Mouse (Mus musculus) bone marrow, adult 2 months (tissue): ENCODE measurements around the gene Rpl28.

ENCODE experiments used
- CTCF ChIP-seq: fragments of 200-500 bp; IDR thresholded peaks from 2 replicates; pipeline ENCODE4 v1.5.1; 2011; ENCODE audit warnings: low read length, control low read depth; ENCODE audit not compliant: control insufficient read depth, insufficient read depth
- POLR2A ChIP-seq: fragments of 200-500 bp; IDR thresholded peaks from 2 replicates; pipeline ENCODE4 v1.6.1; 2011; ENCODE audit warnings: low read depth, mild to moderate bottlenecking, control low read depth, low read length, borderline replicate concordance; ENCODE audit not compliant: control insufficient read depth

DNA sequence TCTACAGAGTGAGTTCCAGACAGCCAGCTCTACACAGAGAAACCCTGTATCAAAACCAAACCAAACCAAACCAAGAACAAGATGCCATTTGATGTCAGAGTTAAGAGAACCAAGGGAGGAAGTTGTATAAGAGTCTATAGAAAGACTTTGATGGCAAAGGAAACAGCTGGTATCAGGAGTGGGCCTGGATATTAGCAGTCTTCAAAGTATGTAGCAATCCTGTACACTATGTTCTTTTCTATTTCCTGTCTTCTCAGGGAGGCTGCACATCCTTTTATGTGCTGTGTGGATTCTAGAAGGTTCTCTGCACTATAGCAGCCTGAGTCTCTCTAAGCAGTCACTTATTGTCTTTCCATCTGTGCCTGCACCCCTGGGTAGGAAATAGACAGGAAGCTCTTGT lies 23.9 kb downstream of the Rpl28 start:
- no peak for TF ChIP-seq POLR2A
- no peak for TF ChIP-seq CTCF
